ENCODE assay signal across 11 mouse cellular contexts in the genomic region with DNA sequence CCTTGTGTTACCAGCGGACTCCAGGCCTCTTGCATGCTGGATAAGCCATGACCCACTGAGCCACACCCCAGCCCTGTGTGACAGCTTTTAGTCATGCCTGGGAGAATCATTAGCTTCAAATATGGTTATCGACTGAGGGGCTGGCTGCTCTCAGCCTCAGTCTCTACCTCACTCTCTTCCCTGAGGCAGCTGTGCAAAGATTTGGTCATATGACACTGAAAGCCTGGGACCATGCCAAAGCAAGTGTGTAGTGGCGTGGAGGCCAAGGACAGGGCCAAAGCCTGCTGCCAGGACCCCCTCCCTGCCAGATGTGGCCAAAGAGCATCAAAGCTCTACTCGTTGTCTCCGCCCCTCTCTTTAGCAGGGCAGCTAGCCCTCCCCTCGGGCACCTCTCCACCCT. TPM values are rescaled to one million over a fixed set of nuclear protein-coding genes. Genes with fewer than 3 reads are reported as not detected.
DNase-seq lines count a peak whose midpoint lies in the region; ATAC-seq and TF ChIP-seq lines count a peak whose summit lies in the region.
"Had no signal": no experiment of that assay in that cellular context is flagged by ENCODE, and none has a peak within 500 bp of the region (broad histone marks: within the 10 kb centered on the region; RNA-seq: fewer than 3 reads in every experiment).

No protein-coding gene starts in this region.

- no peak overlapping the region for H3K4me2 ChIP-seq in stomach, embryonic 16.5 days (ENCODE audit: low read depth, low read length)
- H3K4me2 ChIP-seq in forebrain, embryonic 13.5 days = no peak overlapping the region
- H3K4me2 ChIP-seq: embryonic facial prominence, embryonic 15.5 days; midbrain, embryonic 12.5 days had no signal

- H3K4me1 ChIP-seq in lung, adult 2 months (ENCODE audit: control insufficient read depth, insufficient read depth, low read length) = no peaks in the 10 kb centered on the region
- H3K4me1 ChIP-seq in stomach, embryonic 16.5 days (ENCODE audit: control insufficient read depth, insufficient read depth, low read length) = peaks cover 21% of the 10 kb centered on the region
- 0 out of 2 replicates have a peak, but pooled peaks cover 5% of the 10 kb centered on the region for H3K4me1 ChIP-seq in forebrain, embryonic 13.5 days

- no peak for TF ChIP-seq POLR2A in lung, adult 2 months (IDR thresholded peaks at IDR 0.05; ENCODE audit: borderline replicate concordance, extremely low read depth, low read depth, low read length)

- no peak overlapping the region for H3K9ac ChIP-seq in stomach, embryonic 16.5 days (ENCODE audit: low read length)
- no peak overlapping the region for H3K9ac ChIP-seq in forebrain, embryonic 13.5 days
- H3K9ac ChIP-seq: embryonic facial prominence, embryonic 15.5 days; midbrain, embryonic 12.5 days had no signal

- ATAC-seq in stomach, embryonic 16.5 days (ENCODE audit: insufficient read depth, low FRiP score) = peak; percentile 73; the same call in 1 of the 2 replicates
- no peak for ATAC-seq in forebrain, embryonic 13.5 days

- WGBS in lung, adult 2 months = 49% methylated on average over 6 of the region's 6 CpGs
- WGBS in stomach, embryonic 16.5 days = 46% methylated on average over 6 of the region's 6 CpGs
- 60% methylated on average over 6 of the region's 6 CpGs for WGBS in forebrain, embryonic 13.5 days

- H3K9me3 ChIP-seq in stomach, embryonic 16.5 days (replicated peaks; ENCODE audit: control insufficient read depth, low read length) = no peaks in the 10 kb centered on the region
- no peaks in the 10 kb centered on the region for H3K9me3 ChIP-seq in forebrain, embryonic 13.5 days (replicated peaks)
- H3K9me3 ChIP-seq: embryonic facial prominence, embryonic 15.5 days; midbrain, embryonic 12.5 days had no signal

- no peak for TF ChIP-seq CTCF in lung, adult 2 months (IDR thresholded peaks at IDR 0.05; ENCODE audit: insufficient read depth, low read length)

- peak; percentile 33 to 55 for DNase-seq in lung, adult 18-20 months
- no peak for DNase-seq in lung, adult 2 months
- DNase-seq in heart, adult 8-10 months (ENCODE audit: low spot score) = peak; percentile 55
- peak; percentile 57 to 78 for DNase-seq in kidney, postnatal 25 days
- DNase-seq in left cerebral cortex, adult 8-10 months (ENCODE audit: low spot score in 2 of 2) = no peak
- DNase-seq in thymus, postnatal 10 days (ENCODE audit: low spot score in 2 of 2) = no peak

- no peak overlapping the region for H3K27ac ChIP-seq in stomach, embryonic 16.5 days (ENCODE audit: low read length)
- H3K27ac ChIP-seq in forebrain, embryonic 13.5 days = no peak overlapping the region
- H3K27ac ChIP-seq: embryonic facial prominence, embryonic 15.5 days; midbrain, embryonic 12.5 days had no signal

- no peak overlapping the region for H3K4me3 ChIP-seq in lung, adult 2 months (replicated peaks; ENCODE audit: extremely low read depth, low read depth, low read length)
- H3K4me3 ChIP-seq in stomach, embryonic 16.5 days (replicated peaks; ENCODE audit: low read length) = no peak overlapping the region
- no peak overlapping the region for H3K4me3 ChIP-seq in forebrain, embryonic 13.5 days
- H3K4me3 ChIP-seq: embryonic facial prominence, embryonic 15.5 days; midbrain, embryonic 12.5 days had no signal

- no peaks in the 10 kb centered on the region for H3K36me3 ChIP-seq in stomach, embryonic 16.5 days (ENCODE audit: control insufficient read depth, insufficient read depth, low read length)
- H3K36me3 ChIP-seq in forebrain, embryonic 13.5 days (ENCODE audit: poor library complexity, severe bottlenecking) = no peaks in the 10 kb centered on the region
- H3K36me3 ChIP-seq: embryonic facial prominence, embryonic 15.5 days; G1E; midbrain, embryonic 12.5 days had no signal

- H3K27me3 ChIP-seq in stomach, embryonic 16.5 days (ENCODE audit: control insufficient read depth, insufficient read depth, low read length) = no peaks in the 10 kb centered on the region
- H3K27me3 ChIP-seq in forebrain, embryonic 13.5 days = no peaks in the 10 kb centered on the region
- H3K27me3 ChIP-seq: embryonic facial prominence, embryonic 15.5 days; midbrain, embryonic 12.5 days had no signal

RNA-seq across cellular contexts. Expression of a gene that starts 20.9 kb away (rescaled TPM):
- polyA plus RNA-seq in lung, adult 2 months (2012; rRNA removed) = 17.8 and 24.3 TPM in 2 replicates
- 100 to 1,000 TPM; 112 to 130 (median 120) TPM for total RNA-seq in heart, adult 8-10 months (2022)
- polyA plus RNA-seq in stomach, embryonic 16.5 days (2015; fragmentation: Nextera tagmentation; extraction: Ambion mirVana) = 8.9 and 11.5 TPM in 2 replicates
- polyA plus RNA-seq in forebrain, embryonic 13.5 days (2015; fragmentation: Nextera tagmentation; extraction: Ambion mirVana) = 20.9 and 25.5 TPM in 2 replicates
- total RNA-seq in left cerebral cortex, adult 8-10 months (2022) = 100 to 1,000 TPM; 105 to 113 (median 110) TPM

RNA-seq across cellular contexts. Expression of a gene that starts 31.7 kb away (rescaled TPM):
- 13.0 and 13.5 TPM in 2 replicates for polyA plus RNA-seq in lung, adult 2 months (2012; rRNA removed)
- total RNA-seq in heart, adult 8-10 months (2022) = 1 to 10 TPM; 5.9 to 6.6 (median 6.3) TPM
- 14.0 and 14.6 TPM in 2 replicates for polyA plus RNA-seq in stomach, embryonic 16.5 days (2015; fragmentation: Nextera tagmentation; extraction: Ambion mirVana)
- polyA plus RNA-seq in forebrain, embryonic 13.5 days (2015; fragmentation: Nextera tagmentation; extraction: Ambion mirVana) = 9.5 and 11.3 TPM in 2 replicates
- 10 to 100 TPM; 14.2 to 17.0 (median 14.8) TPM for total RNA-seq in left cerebral cortex, adult 8-10 months (2022)

RNA-seq across cellular contexts. Expression of a gene that starts 58.8 kb away (rescaled TPM):
- 3.2 and 12.0 TPM in 2 replicates for polyA plus RNA-seq in lung, adult 2 months (2012; rRNA removed)
- 100 to 1,000 TPM; 175 to 206 (median 179) TPM for total RNA-seq in heart, adult 8-10 months (2022)
- polyA plus RNA-seq in stomach, embryonic 16.5 days (2015; fragmentation: Nextera tagmentation; extraction: Ambion mirVana) = 0.74 and 0.81 TPM in 2 replicates
- polyA plus RNA-seq in forebrain, embryonic 13.5 days (2015; fragmentation: Nextera tagmentation; extraction: Ambion mirVana) = 0.20 TPM in 1 of 2 replicates, not detected in the other
- total RNA-seq in left cerebral cortex, adult 8-10 months (2022) = 10 to 100 TPM in 3 of 4 experiments, 1 to 10 TPM in 1; 9.2 to 13.6 (median 10.5) TPM
- polyA plus RNA-seq: midbrain, embryonic 12.5 days had no signal

Comparison
In these comparisons a context has a peak if more than half of its experiments do, and no peak if none do; other contexts are left out.
1. DNase-seq: peak in lung, adult 18-20 months (2 of 2), heart, adult 8-10 months (single experiment) and kidney, postnatal 25 days (2 of 2); none in lung, adult 2 months (single experiment), left cerebral cortex, adult 8-10 months (0 of 2) and thymus, postnatal 10 days (0 of 2).